Mouse (Mus musculus): ENCODE data around the gene Clptm1l. TPM values are rescaled to one million over a fixed set of nuclear protein-coding genes. Genes with fewer than 3 reads are reported as not detected.

The Clptm1l gene
- total and polyA plus RNA-seq, 3 experiments: 104 to 201 (median 197) TPM

DNA sequence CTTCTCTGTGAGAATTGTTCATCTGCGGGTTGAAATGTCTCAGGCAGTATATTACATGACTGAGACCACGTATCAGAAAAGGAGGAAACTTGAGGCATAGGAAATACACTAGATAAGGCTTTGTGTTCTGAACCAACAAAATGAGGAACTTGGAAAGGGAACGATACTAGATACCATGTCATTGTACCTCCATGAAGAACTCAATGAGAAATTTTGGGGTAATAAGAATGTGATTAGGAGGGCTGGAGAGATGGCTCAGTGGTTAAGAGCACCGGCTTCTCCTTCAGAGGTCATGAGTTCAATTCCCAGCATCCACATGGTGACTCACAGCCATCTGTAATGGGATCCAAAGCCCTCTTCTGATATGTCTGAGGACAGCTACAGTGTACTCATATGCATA is 3.6 kb upstream of the Clptm1l start:
- Histone ChIP-seq H3K36me3 (ENCODE audit: control insufficient read depth in 1 of 2, insufficient read depth in 2 of 2, low read length in 2 of 2) (peaks cover 0 to 8% of the 10 kb centered on the region in 2 experiments; a peak in 2 of 4 replicates), H3K4me3 (ENCODE audit: control insufficient read depth in 1 of 2, insufficient read depth in 1 of 2, low read depth in 2 of 2, low read length in 2 of 2) (peak overlapping the region in 1 of 2 experiments; percentile 50; a peak in 3 of 4 replicates), H3K4me1 (ENCODE audit: control insufficient read depth in 1 of 2, insufficient read depth in 2 of 2, low read length in 2 of 2) (peaks cover 0 to 14% of the 10 kb centered on the region in 2 experiments; a peak in 3 of 4 replicates), H3K9ac (ENCODE audit: control insufficient read depth, low read depth, low read length, poor library complexity, severe bottlenecking) (peak overlapping the region; percentile 33; the same call in 1 of the 2 replicates), H3K27ac (ENCODE audit: control insufficient read depth, low read depth, low read length) (peak overlapping the region; percentile 62), H3K9me3 (replicated peaks; ENCODE audit: insufficient read depth, low read length) (no peaks in the 10 kb centered on the region), H3K27me3 (ENCODE audit: control insufficient read depth in 1 of 2, insufficient read depth in 2 of 2, low read length in 2 of 2) (no peaks in the 10 kb centered on the region), H3K79me2 (ENCODE audit: control insufficient read depth, insufficient read depth, low read length, poor library complexity) (peaks cover 18% of the 10 kb centered on the region)
- TF ChIP-seq TBP (IDR thresholded peaks at IDR 0.05; ENCODE audit: low read depth, low read length) (peak; percentile 100), MXI1 (IDR thresholded peaks at IDR 0.05; ENCODE audit: low read depth, low read length) (no peak), GABPA (IDR thresholded peaks at IDR 0.05; ENCODE audit: low read depth, low read length) (no peak), POLR2A (IDR thresholded peaks at IDR 0.05; ENCODE audit: control insufficient read depth in 1 of 2, insufficient read depth in 1 of 2, low read depth in 1 of 2, low read length in 2 of 2, poor library complexity in 1 of 2) (no peak), EP300 (IDR thresholded peaks at IDR 0.05; ENCODE audit: low read depth in 1 of 2, low read length in 2 of 2) (peak; percentile 71 to 85), NRF1 (IDR thresholded peaks at IDR 0.05; ENCODE audit: insufficient read depth, low read depth, low read length, poor library complexity, severe bottlenecking) (no peak), RAD21 (IDR thresholded peaks at IDR 0.05; ENCODE audit: low read depth, low read length) (no peak), MAX (IDR thresholded peaks at IDR 0.05; ENCODE audit: low read length) (no peak), CHD1 (IDR thresholded peaks at IDR 0.05; ENCODE audit: low read depth, low read length) (no peak), USF1 (IDR thresholded peaks at IDR 0.05; ENCODE audit: low read depth, low read length) (no peak), POLR2AphosphoS2 (IDR thresholded peaks at IDR 0.05; ENCODE audit: low read length) (no peak), CTCF (IDR thresholded peaks at IDR 0.05 in 2 of 3, conservative IDR thresholded peaks at IDR 0.05 in 1 of 3; ENCODE audit: control insufficient read depth in 1 of 3, insufficient read depth in 1 of 3, low read depth in 2 of 3, low read length in 3 of 3, poor library complexity in 1 of 3, severe bottlenecking in 1 of 3) (no peak), ETS1 (IDR thresholded peaks at IDR 0.05; ENCODE audit: low read depth, low read length) (peak; percentile 75), SIN3A (IDR thresholded peaks at IDR 0.05; ENCODE audit: low read length) (peak; percentile 68), ZC3H11A (IDR thresholded peaks at IDR 0.05; ENCODE audit: low read depth, low read length) (no peak), MAFK (IDR thresholded peaks at IDR 0.05; ENCODE audit: borderline replicate concordance, low read depth, low read length) (peak; percentile 99), BHLHE40 (IDR thresholded peaks at IDR 0.05; ENCODE audit: borderline replicate concordance, low read depth, low read length) (no peak), SMC3 (IDR thresholded peaks at IDR 0.05; ENCODE audit: low read depth, low read length) (0 out of 2 replicates have a peak, but pooled peaks have one; percentile 8), KAT2A (conservative IDR thresholded peaks at IDR 0.05; ENCODE audit: low read depth, low read length) (peak; percentile 36; the same call in 1 of the 2 replicates), MYC (IDR thresholded peaks at IDR 0.05; ENCODE audit: low read depth, low read length) (peak; percentile 79), ZMIZ1 (IDR thresholded peaks at IDR 0.05; ENCODE audit: low read depth, low read length) (no peak), MYB (IDR thresholded peaks at IDR 0.05; ENCODE audit: low read depth, low read length) (no peak), RCOR1 (IDR thresholded peaks at IDR 0.05; ENCODE audit: low read depth, low read length) (peak; percentile 56), TCF12 (IDR thresholded peaks at IDR 0.05; ENCODE audit: low read depth, low read length) (peak; percentile 48; the same call in 1 of the 2 replicates), MEF2A (IDR thresholded peaks at IDR 0.05; ENCODE audit: extremely low read depth, insufficient replicate concordance, low read depth, low read length, poor library complexity, severe bottlenecking) (no peak), MAZ (IDR thresholded peaks at IDR 0.05; ENCODE audit: low read depth, low read length) (no peak), NELFE (IDR thresholded peaks at IDR 0.05; ENCODE audit: low read depth, low read length) (no peak), TAL1 (IDR thresholded peaks at IDR 0.05; ENCODE audit: low read length) (no peak), CHD2 (IDR thresholded peaks at IDR 0.05; ENCODE audit: low read length) (no peak), ZNF384 (IDR thresholded peaks at IDR 0.05; ENCODE audit: low read depth, low read length) (no peak), USF2 (IDR thresholded peaks at IDR 0.05; ENCODE audit: borderline replicate concordance in 1 of 2, insufficient read depth in 1 of 2, low read depth in 1 of 2, low read length in 2 of 2) (no peak), GATA1 (IDR thresholded peaks at IDR 0.05; ENCODE audit: low read depth, low read length) (peak; percentile 88), E2F4 (IDR thresholded peaks at IDR 0.05; ENCODE audit: borderline replicate concordance, low read depth, low read length) (0 out of 2 replicates have a peak, but pooled peaks have one; percentile 8), JUND (IDR thresholded peaks at IDR 0.05; ENCODE audit: low read depth, low read length) (no peak), UBTF (IDR thresholded peaks at IDR 0.05; ENCODE audit: borderline replicate concordance, insufficient read depth, low read depth, low read length) (no peak), ELF1 (IDR thresholded peaks at IDR 0.05; ENCODE audit: low read depth, low read length) (peak; percentile 72), HCFC1 (IDR thresholded peaks at IDR 0.05; ENCODE audit: low read depth, low read length) (no peak), POLR2AphosphoS5 (IDR thresholded peaks at IDR 0.05; ENCODE audit: borderline replicate concordance, low read depth, low read length) (no peak)
- peak; percentile 94 for DNase-seq (ENCODE audit: low read depth, low spot score)

Data from MEL (cell line).